Mouse (Mus musculus) ES-Bruce4 (cell line): Measurements from ENCODE around the gene Ski.

Experiments used
- CTCF ChIP-seq: IDR thresholded peaks from one replicate; pipeline ENCODE4 v1.8.1; 2011; ENCODE audit warnings: low read depth, low read length
- EP300 ChIP-seq: IDR thresholded peaks from 2 replicates; pipeline ENCODE4 v1.6.1; 2011; ENCODE audit warnings: low read depth, low read length; ENCODE audit not compliant: insufficient read depth
- POLR2A ChIP-seq: IDR thresholded peaks from one replicate; pipeline ENCODE4 v1.8.1; 2011; ENCODE audit warnings: low read length; ENCODE audit not compliant: insufficient read depth

- TF ChIP-seq CTCF (no peak), POLR2A (no peak), EP300 (no peak)
Observed at GRCm38 (mm10) chr4:155143871-155144502, 78.4 kb downstream of the Ski start.
